Mouse (Mus musculus): ENCODE results near the gene Sin3b. TPM values are rescaled to one million over a fixed set of nuclear protein-coding genes. Genes with fewer than 3 reads are reported as not detected.

The Sin3b gene
- total RNA-seq, 2 experiments from 2014 or later: 54.4 to 56.6 TPM

Small RNA genes within 50 kb of the gene (microRNA-seq; reads per million reads assigned to microRNA genes)
- gene Gm26237: 0 reads per million in 2 experiments

Other genes with a start within 250 kb of the Sin3b start
- gene Cherp, start 248.1 kb upstream of the Sin3b start, total RNA-seq (2021): 10 to 100 TPM; 23.0 to 26.5 TPM
- 10 to 100 TPM; 25.9 to 26.8 TPM for gene Slc35e1, start 230.7 kb upstream of the Sin3b start, total RNA-seq (2021)
- 10 to 100 TPM in 1 of 2 experiments, 1 to 10 TPM in 1; 7.4 to 12.0 TPM for gene Med26, start 175.0 kb upstream of the Sin3b start, total RNA-seq (2021)
- gene Smim7, start 152.2 kb upstream of the Sin3b start, total RNA-seq (2021): 10 to 100 TPM; 80.0 to 81.2 TPM
- 1,000 to 10,000 TPM; 1,133 to 1,242 TPM for gene Tmem38a, start 151.2 kb upstream of the Sin3b start, total RNA-seq (2021)
- under 1 TPM; 0.47 to 0.53 TPM for gene Nwd1, start 76.6 kb upstream of the Sin3b start, total RNA-seq (2021)
- gene F2rl3, start 38.6 kb downstream of the Sin3b start, total RNA-seq (2021): 1 to 10 TPM; 2.2 to 2.9 TPM

Data from gastrocnemius, postnatal 14 days (tissue).